Mouse (Mus musculus): ENCODE measurements around the gene 1700013G24Rik. TPM values are rescaled to one million over a fixed set of nuclear protein-coding genes. Genes with fewer than 3 reads are reported as not detected.

Gene 1700013G24Rik
- polyA plus RNA-seq, 1 experiment from 2014 or later, result not detected

DNA sequence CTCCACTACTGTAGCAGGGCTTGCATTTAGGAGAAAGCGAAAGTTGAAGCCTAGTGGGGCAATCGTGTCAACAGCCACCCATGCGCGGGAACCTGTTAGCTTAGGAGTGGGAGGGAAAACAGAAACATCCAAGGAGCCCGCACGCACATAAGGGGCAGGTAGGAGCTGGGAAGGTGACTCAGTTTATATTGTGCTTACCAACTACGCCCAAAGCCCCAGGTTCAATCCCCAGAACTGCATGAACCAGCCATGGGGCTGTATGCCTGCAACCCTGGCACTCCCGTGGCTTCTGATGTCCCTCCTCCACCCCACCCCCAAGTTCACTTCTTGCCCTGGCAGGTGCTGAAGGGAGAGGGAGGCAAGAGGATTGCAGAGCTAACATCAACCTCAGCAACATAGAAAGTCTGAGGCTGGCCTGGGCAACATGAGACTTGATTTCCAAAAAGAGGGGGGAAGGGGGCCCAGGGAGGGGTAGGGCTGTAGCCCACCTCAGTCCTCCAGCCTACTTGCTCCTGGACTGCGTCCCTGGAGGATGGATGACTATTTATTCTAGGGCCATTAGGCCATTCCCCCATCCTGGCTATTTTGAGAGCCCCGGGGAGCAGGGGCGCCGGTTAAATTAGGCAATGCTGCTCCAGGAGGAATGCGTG lies 28.4 kb downstream of the 1700013G24Rik start:
- 66% methylated on average over 13 of the region's 13 CpGs for WGBS
- Histone ChIP-seq H3K4me3 (replicated peaks) (no peak overlapping the region), H3K36me3 (replicated peaks) (no peaks in the 10 kb centered on the region), H3K27me3 (no peaks in the 10 kb centered on the region), H3K9ac (no peak overlapping the region), H3K4me2 (no peak overlapping the region), H3K9me3 (no peaks in the 10 kb centered on the region), H3K4me1 (peaks cover 78% of the 10 kb centered on the region), H3K27ac (0 out of 2 replicates have a peak overlapping the region, but pooled peaks have one; percentile 31)
- ATAC-seq (ENCODE audit: low FRiP score), result no peak

DNA sequence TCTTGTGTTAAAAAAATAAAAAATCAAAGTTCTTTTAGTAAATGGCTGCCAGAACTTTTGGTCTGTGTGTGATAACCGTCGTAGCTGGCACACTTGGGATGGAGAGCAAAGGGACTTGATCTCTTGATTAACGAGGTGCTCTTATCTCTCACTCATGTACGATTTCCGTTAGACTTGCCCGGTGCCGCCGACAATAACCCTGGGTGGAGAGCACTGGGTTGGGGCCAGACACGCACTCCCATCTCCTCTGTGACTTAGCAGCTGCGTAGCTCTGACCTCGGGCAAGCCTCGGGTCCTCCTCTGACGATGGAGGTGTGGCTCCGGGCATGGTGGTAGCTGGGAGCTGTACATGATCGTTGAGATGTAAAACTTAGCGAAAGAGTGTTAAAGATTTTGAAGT lies 30.8 kb downstream of the 1700013G24Rik start:
- 77% methylated on average over 16 of the region's 16 CpGs for WGBS
- H3K4me2 ChIP-seq, result no peak overlapping the region
- H3K36me3 ChIP-seq (replicated peaks), result no peaks in the 10 kb centered on the region
- H3K4me3 ChIP-seq (replicated peaks), result no peak overlapping the region
- H3K9me3 ChIP-seq, result no peaks in the 10 kb centered on the region
- H3K27me3 ChIP-seq, result no peaks in the 10 kb centered on the region
- no peak overlapping the region for H3K9ac ChIP-seq
- ATAC-seq (ENCODE audit: low FRiP score), result no peak
- no peak overlapping the region for H3K27ac ChIP-seq
- peaks cover 83% of the 10 kb centered on the region for H3K4me1 ChIP-seq

DNA sequence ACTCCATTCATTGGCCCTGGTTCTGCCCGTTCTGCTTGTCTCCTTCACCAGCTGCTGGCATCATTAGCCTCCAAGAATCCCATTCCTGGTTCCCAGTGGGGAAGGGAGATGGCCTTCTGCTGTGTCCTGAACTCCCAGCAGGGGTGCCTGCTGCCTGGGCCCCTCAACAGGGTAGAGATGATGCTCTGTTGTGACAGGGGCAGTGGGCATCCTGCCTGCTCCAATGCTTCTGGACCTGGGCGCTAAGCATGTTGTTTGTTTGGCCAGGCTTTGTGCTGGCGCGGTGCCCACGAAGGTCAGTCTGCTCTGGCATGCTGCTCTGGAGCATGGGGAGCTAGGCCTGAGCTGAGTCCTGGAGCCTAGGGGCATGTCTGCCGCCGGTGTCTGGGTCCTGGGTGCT lies 31.5 kb downstream of the 1700013G24Rik start:
- no peaks in the 10 kb centered on the region for H3K27me3 ChIP-seq
- 85% methylated on average over 7 of the region's 7 CpGs for WGBS
- H3K4me2 ChIP-seq, result no peak overlapping the region
- no peak for ATAC-seq (ENCODE audit: low FRiP score)
- H3K36me3 ChIP-seq (replicated peaks), result no peaks in the 10 kb centered on the region
- H3K9ac ChIP-seq, result no peak overlapping the region
- no peaks in the 10 kb centered on the region for H3K9me3 ChIP-seq
- H3K4me3 ChIP-seq (replicated peaks), result no peak overlapping the region
- H3K27ac ChIP-seq, result 0 out of 2 replicates have a peak overlapping the region, but pooled peaks have one; percentile 0
- peaks cover 83% of the 10 kb centered on the region for H3K4me1 ChIP-seq

DNA sequence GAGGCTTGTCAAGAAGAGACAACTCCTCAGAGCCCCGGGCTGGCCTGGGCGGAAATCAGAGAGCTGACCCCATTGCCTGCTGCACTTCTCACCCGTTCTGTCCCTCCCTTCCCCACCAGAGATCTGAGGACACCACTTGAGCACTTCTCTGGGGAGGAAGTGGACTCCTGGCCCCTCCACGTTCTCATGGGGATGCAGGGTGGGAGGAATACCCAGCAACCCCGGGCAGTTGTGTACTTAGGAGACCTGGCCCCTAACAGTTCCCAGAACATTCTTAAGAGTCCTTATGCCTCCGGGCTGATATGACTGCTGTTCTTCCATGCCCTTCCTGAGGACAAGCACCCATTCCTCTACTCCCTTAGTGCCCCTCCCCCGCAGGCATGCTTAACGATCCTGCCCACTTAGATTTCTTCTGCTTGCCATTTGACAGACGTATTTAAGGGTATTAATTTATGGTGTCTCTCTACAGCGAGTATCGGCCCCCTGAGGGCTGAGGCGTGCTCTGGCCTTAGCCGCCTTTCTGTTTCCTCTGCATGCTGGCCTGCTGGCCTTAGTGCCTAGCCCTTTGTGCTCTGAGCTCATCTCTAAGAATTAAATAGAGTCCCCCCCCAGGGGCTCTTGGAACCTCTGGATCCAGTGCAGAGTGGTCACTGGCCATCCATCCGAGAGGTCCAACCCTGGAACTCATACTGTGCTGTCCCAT lies 32.3 kb downstream of the 1700013G24Rik start:
- Histone ChIP-seq H3K9ac (no peak overlapping the region), H3K36me3 (replicated peaks) (no peaks in the 10 kb centered on the region), H3K27ac (no peak overlapping the region; the same call in 1 of the 2 replicates), H3K4me1 (peaks cover 76% of the 10 kb centered on the region), H3K9me3 (no peaks in the 10 kb centered on the region), H3K27me3 (no peaks in the 10 kb centered on the region), H3K4me2 (no peak overlapping the region), H3K4me3 (replicated peaks) (no peak overlapping the region)
- no peak for ATAC-seq (ENCODE audit: low FRiP score)
- 47% methylated on average over 14 of the region's 14 CpGs for WGBS

DNA sequence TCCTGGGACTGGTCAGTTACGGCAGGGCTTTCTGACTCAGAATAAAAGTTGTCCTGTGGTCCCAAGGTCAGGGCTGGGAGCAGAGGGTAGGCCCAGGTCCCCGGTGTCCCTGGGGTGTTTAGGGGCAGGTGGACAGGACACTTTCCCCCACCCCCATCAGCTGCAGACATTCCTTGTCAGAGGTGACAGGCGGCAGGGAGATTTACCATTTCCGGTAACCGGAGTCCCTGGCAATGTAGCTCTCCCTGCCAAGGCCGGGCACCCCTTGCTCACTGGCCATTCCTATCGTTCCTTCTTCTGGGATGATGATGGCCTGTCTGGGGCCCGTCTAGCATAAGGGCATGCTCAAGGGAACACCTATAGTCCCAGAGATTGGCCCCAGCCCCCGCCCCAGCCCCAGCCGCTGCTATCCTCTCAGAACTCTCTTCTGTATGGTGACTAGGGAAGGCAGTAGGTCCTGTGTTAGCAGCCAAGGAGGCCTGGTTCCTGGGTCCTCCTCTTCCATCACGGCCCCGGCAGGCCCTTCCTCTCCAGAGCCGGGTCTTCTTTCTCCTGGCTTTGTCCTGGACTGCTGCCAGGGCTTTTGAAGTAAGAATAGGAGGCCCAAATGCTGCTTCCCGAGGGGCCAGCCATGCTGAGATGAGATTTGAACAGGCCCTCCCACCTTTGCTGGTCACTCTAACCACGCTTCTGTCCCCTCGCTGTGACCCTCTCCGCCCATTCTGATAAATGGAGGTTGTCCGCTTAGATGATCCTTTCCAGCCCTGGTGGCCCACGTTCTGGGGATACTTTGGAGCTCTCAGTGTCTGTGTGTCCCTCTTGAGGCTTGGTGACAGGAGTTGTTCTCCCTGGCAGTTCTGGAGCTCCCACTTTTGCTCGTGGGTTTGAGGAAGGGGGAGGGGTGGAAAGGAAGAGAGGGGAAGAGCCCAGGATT lies 33.3 kb downstream of the 1700013G24Rik start:
- H3K9me3 ChIP-seq, result no peaks in the 10 kb centered on the region
- peak overlapping the region; percentile 50 for H3K27ac ChIP-seq
- no peaks in the 10 kb centered on the region for H3K36me3 ChIP-seq (replicated peaks)
- 49% methylated on average over 20 of the region's 20 CpGs for WGBS
- ATAC-seq (ENCODE audit: low FRiP score), result no peak
- peaks cover 67% of the 10 kb centered on the region for H3K4me1 ChIP-seq
- no peak overlapping the region for H3K9ac ChIP-seq
- H3K27me3 ChIP-seq, result no peaks in the 10 kb centered on the region
- H3K4me2 ChIP-seq, result 0 out of 2 replicates have a peak overlapping the region, but pooled peaks have one; percentile 10
- H3K4me3 ChIP-seq (replicated peaks), result no peak overlapping the region

DNA sequence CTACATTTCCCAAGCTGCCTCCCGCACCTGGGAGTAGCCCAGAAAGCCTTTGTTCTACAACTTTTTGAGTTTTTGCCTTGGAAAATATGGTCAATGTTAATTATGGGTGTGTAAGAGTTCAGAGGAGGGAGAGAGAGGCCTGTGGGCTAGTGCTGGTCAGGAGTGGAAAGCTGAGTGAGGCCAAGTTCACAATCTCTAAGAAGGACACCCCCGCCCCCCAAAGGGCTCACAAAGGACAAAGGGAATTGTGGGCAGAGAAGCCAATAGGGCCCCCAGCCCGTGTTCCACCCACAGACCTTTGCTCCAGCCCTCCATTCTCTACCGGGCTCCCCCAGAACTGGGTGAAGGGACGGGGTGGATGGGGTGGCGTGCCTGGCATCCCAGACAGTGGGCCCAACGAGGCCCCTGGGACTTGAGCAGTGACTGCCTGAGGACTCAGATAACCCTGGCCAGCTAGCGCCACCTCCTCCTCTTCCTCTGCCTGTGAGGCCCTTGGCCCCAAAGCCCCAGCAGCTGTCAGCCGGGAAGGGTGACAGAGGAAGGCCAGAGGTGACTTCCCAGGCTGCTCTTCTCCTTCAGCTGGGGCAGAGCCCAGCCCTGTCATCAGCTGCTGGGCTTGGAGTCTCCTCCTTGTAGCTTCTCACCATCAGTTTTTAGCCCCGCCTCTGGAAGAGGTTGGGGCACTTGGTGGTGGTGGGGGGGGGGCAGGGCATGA lies 34.4 kb downstream of the 1700013G24Rik start:
- no peak overlapping the region for H3K4me2 ChIP-seq
- H3K9ac ChIP-seq, result no peak overlapping the region
- no peaks in the 10 kb centered on the region for H3K27me3 ChIP-seq
- H3K27ac ChIP-seq, result peak overlapping the region; percentile 50; the same call in 1 of the 2 replicates
- H3K4me1 ChIP-seq, result peaks cover 57% of the 10 kb centered on the region
- no peaks in the 10 kb centered on the region for H3K36me3 ChIP-seq (replicated peaks)
- no peak overlapping the region for H3K4me3 ChIP-seq (replicated peaks)
- H3K9me3 ChIP-seq, result no peaks in the 10 kb centered on the region
- 0 out of 2 replicates have a peak, but pooled peaks have one; percentile 27 for ATAC-seq (ENCODE audit: low FRiP score)
- WGBS, result 53% methylated on average over 10 of the region's 10 CpGs

DNA sequence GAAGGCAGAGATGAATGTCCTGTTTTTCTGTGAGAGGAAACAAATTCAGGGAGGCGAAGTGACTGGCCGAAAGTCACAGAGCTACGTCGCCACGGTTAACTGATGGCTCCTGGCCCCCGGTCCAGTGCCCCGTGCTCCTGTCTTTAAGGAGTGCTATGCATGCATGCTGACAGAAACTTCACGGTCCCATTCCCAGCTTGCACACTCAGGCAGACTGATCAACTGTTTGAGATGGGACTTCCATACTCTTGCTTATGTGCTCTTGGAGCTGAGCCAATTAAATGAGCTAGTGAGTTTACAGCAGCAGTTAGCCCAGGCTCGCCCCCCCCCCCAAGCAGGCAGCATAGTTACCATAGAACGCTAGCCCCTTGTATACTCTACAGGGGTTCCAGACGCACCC lies 35.0 kb downstream of the 1700013G24Rik start:
- no peak overlapping the region for H3K9ac ChIP-seq
- H3K4me2 ChIP-seq, result no peak overlapping the region
- no peaks in the 10 kb centered on the region for H3K36me3 ChIP-seq (replicated peaks)
- ATAC-seq (ENCODE audit: low FRiP score), result no peak
- no peaks in the 10 kb centered on the region for H3K27me3 ChIP-seq
- H3K4me3 ChIP-seq (replicated peaks), result no peak overlapping the region
- peaks cover 55% of the 10 kb centered on the region for H3K4me1 ChIP-seq
- H3K9me3 ChIP-seq, result no peaks in the 10 kb centered on the region
- H3K27ac ChIP-seq, result peak overlapping the region; percentile 62; the same call in 1 of the 2 replicates
- 48% methylated on average over 11 of the region's 11 CpGs for WGBS

DNA sequence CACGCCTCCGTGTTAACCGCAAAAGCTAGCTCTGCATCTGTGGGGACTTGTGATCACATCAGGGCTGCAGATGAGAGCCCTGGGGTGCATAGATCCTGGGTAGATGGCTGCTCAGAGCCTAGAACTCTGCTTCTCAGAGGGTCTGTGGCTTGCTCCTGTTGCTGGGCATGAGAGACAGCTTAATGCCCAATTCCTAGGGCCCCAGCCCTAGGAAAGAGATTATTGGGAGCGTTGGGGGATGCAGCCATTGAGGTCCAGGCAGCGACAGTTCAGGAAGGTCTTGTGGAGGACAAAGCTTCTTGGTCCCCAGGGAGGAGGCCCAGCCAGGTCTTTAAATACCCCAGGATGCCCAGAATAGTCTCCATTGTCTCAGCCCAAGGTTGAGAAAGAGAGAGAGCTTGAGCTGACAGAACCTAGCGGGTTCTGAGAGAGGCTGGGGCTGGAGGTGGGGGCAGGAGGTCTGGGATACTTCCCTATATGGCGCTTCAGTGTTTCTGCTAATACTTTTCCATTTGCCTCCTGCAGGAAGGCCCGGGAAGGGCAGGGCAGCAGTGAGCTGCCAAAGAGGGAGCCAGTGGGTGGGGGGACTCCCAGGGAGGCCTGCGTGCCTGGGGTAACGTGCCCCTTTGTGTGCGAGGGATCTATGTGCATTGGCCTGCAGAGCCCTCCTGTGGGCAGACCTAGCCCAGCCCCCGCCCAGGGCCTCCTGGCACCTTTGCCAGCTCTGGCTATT lies 35.7 kb downstream of the 1700013G24Rik start:
- peaks cover 55% of the 10 kb centered on the region for H3K4me1 ChIP-seq
- peak overlapping the region; percentile 62 for H3K27ac ChIP-seq
- H3K9ac ChIP-seq, result no peak overlapping the region
- ATAC-seq (ENCODE audit: low FRiP score), result peak; percentile 34; the same call in 1 of the 2 replicates
- no peak overlapping the region for H3K4me3 ChIP-seq (replicated peaks)
- 0 out of 2 replicates have a peak overlapping the region, but pooled peaks have one; percentile 15 for H3K4me2 ChIP-seq
- no peaks in the 10 kb centered on the region for H3K36me3 ChIP-seq (replicated peaks)
- H3K27me3 ChIP-seq, result no peaks in the 10 kb centered on the region
- 10% methylated on average over 12 of the region's 12 CpGs for WGBS
- H3K9me3 ChIP-seq, result no peaks in the 10 kb centered on the region

DNA sequence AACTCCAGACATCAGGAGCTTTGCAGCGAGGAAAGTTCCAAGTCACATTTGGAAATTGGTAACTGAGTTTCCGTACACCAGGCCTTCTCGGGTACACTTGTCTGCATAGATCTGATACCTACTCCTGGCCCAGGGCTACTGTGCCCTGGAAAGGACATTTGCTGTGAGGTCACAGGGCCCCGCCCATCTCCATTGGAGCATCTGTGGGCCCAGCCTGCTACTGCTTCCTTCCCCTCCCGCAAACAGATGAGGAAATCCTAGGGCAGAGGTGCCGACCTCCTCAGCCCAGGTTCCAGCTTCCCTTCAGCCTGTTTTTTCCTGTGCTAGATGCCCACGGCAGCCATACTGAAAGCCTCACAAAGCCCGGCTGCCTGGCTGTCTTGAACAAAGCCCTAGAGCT lies 36.9 kb downstream of the 1700013G24Rik start:
- ATAC-seq (ENCODE audit: low FRiP score), result no peak
- H3K27ac ChIP-seq, result peak overlapping the region; percentile 62; the same call in 1 of the 2 replicates

DNA sequence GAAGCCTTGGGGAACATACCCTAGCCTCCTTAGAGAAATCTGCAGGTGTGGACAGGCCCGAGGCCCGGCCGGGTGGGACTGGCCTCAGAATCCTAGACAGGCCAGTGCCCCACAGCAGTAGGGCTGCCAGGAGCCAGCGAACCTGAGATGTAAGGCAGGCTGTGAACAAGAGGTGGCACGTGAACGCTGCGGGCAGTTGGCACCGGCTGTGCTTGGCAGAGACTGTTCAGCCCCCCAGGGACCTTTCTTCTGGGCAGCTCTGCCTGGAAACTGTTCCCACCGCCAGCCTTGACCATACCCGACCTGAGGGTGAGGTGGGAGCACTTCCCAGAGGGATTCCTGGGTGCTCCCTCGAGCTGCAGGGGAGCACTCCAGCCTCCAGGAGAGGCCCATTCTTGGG lies 39.5 kb downstream of the 1700013G24Rik start:
- Histone ChIP-seq H3K36me3 (replicated peaks) (no peaks in the 10 kb centered on the region), H3K4me1 (peaks cover 36% of the 10 kb centered on the region), H3K27ac (0 out of 2 replicates have a peak overlapping the region, but pooled peaks have one; percentile 46), H3K9ac (no peak overlapping the region), H3K9me3 (no peaks in the 10 kb centered on the region), H3K4me3 (replicated peaks) (no peak overlapping the region), H3K4me2 (no peak overlapping the region), H3K27me3 (no peaks in the 10 kb centered on the region)
- 73% methylated on average over 11 of the region's 11 CpGs for WGBS
- no peak for ATAC-seq (ENCODE audit: low FRiP score)

More for the DNA sequence above, 36.9 kb downstream of the 1700013G24Rik start:
- Histone ChIP-seq H3K4me1 (peaks cover 55% of the 10 kb centered on the region), H3K9ac (no peak overlapping the region), H3K9me3 (no peaks in the 10 kb centered on the region), H3K4me3 (replicated peaks) (no peak overlapping the region), H3K27me3 (no peaks in the 10 kb centered on the region), H3K4me2 (no peak overlapping the region), H3K36me3 (replicated peaks) (no peaks in the 10 kb centered on the region)
- 59% methylated on average over 8 of the region's 8 CpGs for WGBS

DNA sequence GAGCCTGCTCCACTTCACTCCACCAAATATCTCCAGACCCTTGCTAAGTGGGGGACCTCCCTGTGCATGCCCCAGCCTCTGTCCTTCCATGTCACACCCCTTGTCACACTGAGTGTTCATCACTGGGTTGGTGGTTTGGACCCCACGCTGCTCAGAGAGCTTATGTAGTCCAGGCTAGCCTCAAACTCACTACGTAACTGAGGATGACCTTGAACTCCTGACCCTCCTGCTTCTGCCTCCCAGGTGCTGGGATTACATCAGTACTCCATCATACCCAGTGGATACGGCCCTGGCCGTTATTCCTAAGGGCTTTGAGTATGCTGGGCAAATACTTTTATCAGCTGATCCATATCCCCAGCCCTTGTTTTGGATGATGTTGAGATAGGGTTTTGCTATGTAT lies 40.1 kb downstream of the 1700013G24Rik start:
- Histone ChIP-seq H3K4me1 (peaks cover 30% of the 10 kb centered on the region), H3K36me3 (replicated peaks) (no peaks in the 10 kb centered on the region), H3K9me3 (no peaks in the 10 kb centered on the region), H3K4me3 (replicated peaks) (no peak overlapping the region), H3K9ac (no peak overlapping the region), H3K27ac (no peak overlapping the region), H3K27me3 (no peaks in the 10 kb centered on the region), H3K4me2 (no peak overlapping the region)
- 85% methylated on average over 4 of the region's 4 CpGs for WGBS
- ATAC-seq (ENCODE audit: low FRiP score), result no peak

Measured in forebrain, embryonic 12.5 days (tissue).